Mouse (Mus musculus) heart, embryonic 14.5 days (tissue): ENCODE measurements around the gene Poc1b. TPM values are rescaled to one million over a fixed set of nuclear protein-coding genes. Genes with fewer than 3 reads are reported as not detected.
A peak's percentile ranks its signal among the peaks of the same experiment; 100 is the strongest.

Source experiments
- ATAC-seq: fragments of 200-750 bp; cut with Nextera tagmentation; 2 replicates; pipeline ENCODE4 v1.8.0; 2017; ENCODE audit warnings: low read depth, moderate TSS enrichment; ENCODE audit not compliant: insufficient number of reproducible peaks, insufficient read depth, low FRiP score
- H3K27ac ChIP-seq, 2 experiments: fragments of 200-500 bp in 1 of 2; fragments of 300-500 bp in 1 of 2; sonication (generic) in 1 of 2; replicated peaks in 1 of 2; 2 replicates each; pipeline ENCODE4 v1.5.1; 2012 to 2014; ENCODE audit warnings: low read depth in 2 of 2, low read length in 2 of 2, control low read depth in 1 of 2, mild to moderate bottlenecking in 1 of 2, mixed read lengths in 1 of 2; ENCODE audit not compliant: control insufficient read depth in 1 of 2, insufficient read depth in 1 of 2
- H3K27me3 ChIP-seq: fragments of 300-500 bp; sonication (generic); 2 replicates; pipeline ENCODE4 v1.6.1; 2014; ENCODE audit warnings: mild to moderate bottlenecking, low read length, control low read depth; ENCODE audit not compliant: control insufficient read depth, insufficient read depth
- H3K36me3 ChIP-seq: fragments of 300-500 bp; sonication (generic); 2 replicates; pipeline ENCODE4 v1.6.1; 2014; ENCODE audit warnings: mild to moderate bottlenecking, control low read depth, low read length, mixed read lengths; ENCODE audit not compliant: control insufficient read depth, insufficient read depth
- H3K4me1 ChIP-seq, 2 experiments: fragments of 200-500 bp in 1 of 2; fragments of 300-500 bp in 1 of 2; sonication (generic) in 1 of 2; 2 replicates each; pipeline ENCODE4 v1.6.1; 2012 to 2014; ENCODE audit warnings: low read length in 2 of 2, control low read depth in 1 of 2, mixed read lengths in 1 of 2; ENCODE audit not compliant: control insufficient read depth in 2 of 2, insufficient read depth in 2 of 2
- H3K4me2 ChIP-seq: fragments of 300-500 bp; sonication (generic); 2 replicates; pipeline ENCODE4 v1.6.1; 2014; ENCODE audit warnings: mild to moderate bottlenecking, low read length
- H3K4me3 ChIP-seq, 2 experiments: fragments of 200-500 bp in 1 of 2; fragments of 300-500 bp in 1 of 2; sonication (generic) in 1 of 2; 2 replicates each; pipeline ENCODE4 v1.5.1; 2012 to 2014; ENCODE audit warnings: low read length in 2 of 2, mild to moderate bottlenecking in 2 of 2, control low read depth in 1 of 2, low read depth in 1 of 2, moderate library complexity in 1 of 2; ENCODE audit not compliant: control insufficient read depth in 1 of 2, insufficient read depth in 1 of 2
- H3K9ac ChIP-seq: fragments of 300-500 bp; sonication (generic); 2 replicates; pipeline ENCODE4 v1.6.1; 2014; ENCODE audit warnings: mild to moderate bottlenecking, low read length
- H3K9me3 ChIP-seq: fragments of 300-500 bp; sonication (generic); 2 replicates; pipeline ENCODE4 v1.6.1; 2016; ENCODE audit warnings: low read length, control low read depth; ENCODE audit not compliant: control insufficient read depth
- WGBS: fragments of 180-500 bp; shearing (Covaris S2); extraction: QIAGEN DNeasy Blood & Tissue Kit; methylation state at CpG from one replicate; pipeline ENCODE4 v1.1.7; 2014; 5-methylcytosine and 5-hydroxymethylcytosine counted together
- polyA plus RNA-seq: library from polyadenylated mRNA; unstranded; fragments of >200 nt; fragmentation: Nextera tagmentation; extraction: Ambion mirVana; gene quantifications from 2 replicates; pipeline ENCODE4 v1.2.1, GENCODE M21; 2014

The Poc1b gene
- polyA plus RNA-seq, 1 experiment from 2014 or later, result 11.7 TPM

- Histone ChIP-seq H3K9me3 (0 out of 2 replicates have a peak, but pooled peaks cover 2% of the 10 kb centered on the region), H3K27me3 (no peaks in the 10 kb centered on the region), H3K27ac (no peak overlapping the region), H3K36me3 (no peaks in the 10 kb centered on the region), H3K4me1 (no peaks in the 10 kb centered on the region; a peak in 1 of 4 replicates), H3K9ac (no peak overlapping the region), H3K4me2 (no peak overlapping the region), H3K4me3 (no peak overlapping the region)
- no peak for ATAC-seq
- 53% methylated on average over 13 of the region's 13 CpGs for WGBS
These were observed 89.7 kb downstream of the Poc1b start for GRCm38 (mm10) chr10:99196556-99196955.

DNA sequence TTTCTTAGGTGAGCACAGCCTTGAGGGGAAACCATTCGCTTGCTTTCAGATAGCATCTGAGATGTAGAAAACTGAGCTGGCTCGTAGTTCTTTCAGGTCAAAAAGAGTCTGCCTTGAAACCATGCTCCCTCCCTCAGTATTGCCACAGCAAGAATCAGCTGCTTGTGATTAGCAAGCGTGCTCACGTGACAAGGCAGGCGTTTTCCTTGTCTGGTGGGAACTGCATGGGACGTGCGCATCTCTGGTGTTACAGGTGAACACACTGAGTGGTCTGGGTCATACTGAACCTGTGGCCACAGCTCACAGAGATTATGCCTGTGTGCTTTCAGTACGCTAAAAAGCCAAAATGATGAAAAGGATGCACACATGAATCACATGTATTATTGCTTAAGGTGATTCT lies 90.3 kb downstream of the Poc1b start:
- H3K27ac ChIP-seq, result no peak overlapping the region
- no peak overlapping the region for H3K9ac ChIP-seq
- 74% methylated on average over 8 of the region's 8 CpGs for WGBS
- H3K9me3 ChIP-seq, result 0 out of 2 replicates have a peak, but pooled peaks cover 2% of the 10 kb centered on the region
- H3K36me3 ChIP-seq, result no peaks in the 10 kb centered on the region
- no peak overlapping the region for H3K4me2 ChIP-seq
- no peak for ATAC-seq
- peaks cover 0 to 5% of the 10 kb centered on the region in 2 experiments; a peak in 2 of 4 replicates for H3K4me1 ChIP-seq
- no peak overlapping the region for H3K4me3 ChIP-seq
- no peaks in the 10 kb centered on the region for H3K27me3 ChIP-seq

DNA sequence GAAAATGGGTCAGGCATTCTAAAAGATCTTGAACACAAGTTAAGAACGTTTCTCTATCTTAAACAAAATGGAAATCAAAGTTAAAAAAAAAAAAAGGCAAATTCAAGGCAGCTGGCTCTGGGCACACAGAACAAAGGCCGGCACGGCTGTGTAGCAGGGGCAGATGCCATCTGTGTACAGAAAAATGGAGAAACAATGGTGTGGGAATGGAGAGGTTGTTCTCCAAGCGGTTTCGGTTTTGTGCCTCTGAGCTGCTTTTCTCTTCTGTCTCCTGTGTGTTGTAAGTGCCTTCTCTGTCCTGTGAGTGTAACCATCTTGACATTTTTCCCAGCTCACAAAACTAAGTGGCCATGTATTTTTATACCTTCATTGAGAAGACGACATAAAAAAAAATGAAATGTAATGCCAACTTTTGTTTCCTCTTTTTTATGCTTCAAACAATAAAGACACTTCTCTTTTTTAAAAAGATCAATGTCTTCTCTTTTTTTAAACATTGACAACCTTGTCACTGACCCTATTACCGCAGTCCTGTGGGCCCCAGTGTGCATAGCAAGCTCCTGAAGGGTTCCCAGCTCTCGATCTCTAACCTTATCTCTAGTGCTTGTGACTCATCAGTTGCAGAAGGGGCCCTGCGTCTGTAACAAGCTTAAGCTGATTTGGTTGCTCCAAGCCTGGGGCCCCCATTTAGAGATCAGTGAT lies 90.9 kb downstream of the Poc1b start:
- no peak overlapping the region for H3K9ac ChIP-seq
- peaks cover 4 to 9% of the 10 kb centered on the region in 2 experiments; a peak in 3 of 4 replicates for H3K4me1 ChIP-seq
- WGBS, result 64% methylated on average over 9 of the region's 9 CpGs
- no peaks in the 10 kb centered on the region for H3K27me3 ChIP-seq
- no peaks in the 10 kb centered on the region for H3K36me3 ChIP-seq
- no peak for ATAC-seq
- 0 out of 2 replicates have a peak, but pooled peaks cover 2% of the 10 kb centered on the region for H3K9me3 ChIP-seq
- no peak overlapping the region for H3K4me2 ChIP-seq
- H3K27ac ChIP-seq, result no peak overlapping the region
- H3K4me3 ChIP-seq, result no peak overlapping the region

DNA sequence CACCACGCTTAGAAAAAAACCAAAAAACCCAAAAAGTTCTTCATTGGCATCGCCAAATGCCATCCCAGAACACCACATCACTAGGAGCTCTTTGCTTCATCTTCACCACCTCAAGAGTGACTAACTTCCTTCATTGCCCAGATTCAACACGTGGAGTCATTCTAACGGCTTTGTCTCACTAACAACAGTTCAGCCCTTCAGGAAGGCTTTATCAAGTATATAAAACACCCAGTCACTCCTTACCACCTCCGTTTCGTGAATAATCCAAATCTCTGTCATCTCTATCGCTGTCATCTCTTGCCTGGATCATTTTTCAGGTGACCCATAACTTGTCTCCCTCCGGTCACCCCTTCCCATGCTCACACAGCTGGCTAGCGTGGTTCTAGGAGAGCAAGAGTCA lies 92.1 kb downstream of the Poc1b start:
- Histone ChIP-seq H3K27me3 (no peaks in the 10 kb centered on the region), H3K36me3 (no peaks in the 10 kb centered on the region), H3K27ac (no peak overlapping the region), H3K4me3 (no peak overlapping the region), H3K4me2 (no peak overlapping the region), H3K4me1 (peaks cover 4 to 9% of the 10 kb centered on the region in 2 experiments; a peak in 3 of 4 replicates), H3K9me3 (0 out of 2 replicates have a peak, but pooled peaks cover 2% of the 10 kb centered on the region), H3K9ac (no peak overlapping the region)
- no peak for ATAC-seq
- WGBS, result 93% methylated on average over 9 of the region's 9 CpGs

GRCm38 (mm10) chr10:99200944-99201343 lies 94.1 kb downstream of the Poc1b start:
- Histone ChIP-seq H3K9ac (no peak overlapping the region), H3K27ac (no peak overlapping the region), H3K27me3 (no peaks in the 10 kb centered on the region), H3K36me3 (no peaks in the 10 kb centered on the region), H3K4me3 (no peak overlapping the region), H3K4me2 (no peak overlapping the region), H3K9me3 (0 out of 2 replicates have a peak, but pooled peaks cover 2% of the 10 kb centered on the region), H3K4me1 (peaks cover 4 to 9% of the 10 kb centered on the region in 2 experiments; a peak in 3 of 4 replicates)
- 66% methylated on average over 5 of the region's 5 CpGs for WGBS
- ATAC-seq, result no peak

- 0 out of 4 replicates have a peak overlapping the region, but pooled peaks of 1 of the 2 experiments have one; percentile 17 for H3K27ac ChIP-seq
- peaks cover 4 to 9% of the 10 kb centered on the region in 2 experiments; a peak in 3 of 4 replicates for H3K4me1 ChIP-seq
- no peak for ATAC-seq
- H3K9me3 ChIP-seq, result 0 out of 2 replicates have a peak, but pooled peaks cover 2% of the 10 kb centered on the region
- H3K4me3 ChIP-seq, result no peak overlapping the region
- H3K4me2 ChIP-seq, result no peak overlapping the region
- 11% methylated on average over 1 of the region's 1 CpGs for WGBS
- no peaks in the 10 kb centered on the region for H3K27me3 ChIP-seq
- H3K9ac ChIP-seq, result no peak overlapping the region
- no peaks in the 10 kb centered on the region for H3K36me3 ChIP-seq
These were observed 95.0 kb downstream of the Poc1b start for GRCm38 (mm10) chr10:99201786-99202185.

- Histone ChIP-seq H3K9ac (no peak overlapping the region), H3K36me3 (no peaks in the 10 kb centered on the region), H3K9me3 (0 out of 2 replicates have a peak, but pooled peaks cover 2% of the 10 kb centered on the region), H3K4me3 (no peak overlapping the region), H3K27ac (peak overlapping the region in 1 of 2 experiments; percentile 29; a peak in 2 of 4 replicates), H3K4me1 (peaks cover 4 to 9% of the 10 kb centered on the region in 2 experiments; a peak in 3 of 4 replicates), H3K27me3 (no peaks in the 10 kb centered on the region), H3K4me2 (0 out of 2 replicates have a peak overlapping the region, but pooled peaks have one; percentile 18)
- ATAC-seq, result no peak
- 24% methylated on average over 8 of the region's 8 CpGs for WGBS
These were observed 95.5 kb downstream of the Poc1b start for GRCm38 (mm10) chr10:99202363-99202762.
